Mouse (Mus musculus): ENCODE measurements around the gene Gm20422.

DNA sequence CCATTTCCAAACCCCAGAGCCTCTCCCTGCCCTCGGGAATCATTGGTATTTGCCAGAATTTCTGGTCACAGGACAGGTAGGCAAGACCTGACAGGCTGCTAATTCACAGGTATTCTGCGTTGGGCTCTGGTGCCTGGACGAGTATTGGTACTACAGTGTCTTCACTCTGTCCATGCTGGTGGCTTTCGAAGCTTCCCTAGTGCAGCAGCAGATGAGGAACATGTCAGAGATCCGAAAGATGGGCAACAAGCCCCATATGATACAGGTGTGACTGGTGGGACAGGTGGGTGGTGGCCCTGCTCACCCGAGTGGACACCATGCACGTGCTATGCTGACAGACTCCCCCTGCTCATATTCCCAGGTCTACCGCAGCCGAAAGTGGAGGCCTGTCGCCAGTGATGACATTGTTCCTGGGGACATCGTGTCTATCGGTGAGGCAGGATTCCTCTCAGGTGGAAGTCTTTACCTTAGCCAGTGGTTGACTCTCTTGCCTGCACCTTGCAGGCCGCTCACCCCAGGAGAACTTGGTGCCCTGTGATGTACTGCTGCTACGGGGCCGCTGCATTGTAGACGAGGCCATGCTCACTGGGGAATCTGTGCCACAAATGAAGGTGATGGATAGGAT, 22.1 kb upstream of the Gm20422 start:
- TF ChIP-seq POLR2A (IDR thresholded peaks at IDR 0.05; ENCODE audit: extremely low read depth, insufficient read depth, low read length), result no peak
- no peak for TF ChIP-seq CTCF (IDR thresholded peaks at IDR 0.05; ENCODE audit: low read depth, low read length)

Measured in liver, adult 2 months (tissue).